Mouse (Mus musculus): Measurements from ENCODE around the gene Hemk1. TPM values are rescaled to one million over a fixed set of nuclear protein-coding genes. Genes with fewer than 3 reads are reported as not detected.
A peak's percentile ranks its signal among the peaks of the same experiment; 100 is the strongest.

The Hemk1 gene
- polyA plus RNA-seq, 1 experiment = 17.7 TPM

GRCm38 (mm10) chr9:107323558-107323957 is 14.6 kb downstream of the Hemk1 start:
- no peak for TF ChIP-seq POLR2A (IDR thresholded peaks at IDR 0.05; ENCODE audit: insufficient read length, low read depth)
- TF ChIP-seq TCF12 (IDR thresholded peaks at IDR 0.05; ENCODE audit: insufficient read depth, poor library complexity, severe bottlenecking) = peak; percentile 31
- TF ChIP-seq POLR2AphosphoS2 (IDR thresholded peaks at IDR 0.05; ENCODE audit: insufficient read length, low read depth) = no peak
- peak; percentile 42 to 85 (median 66) for TF ChIP-seq MYOD1 (IDR thresholded peaks at IDR 0.05; ENCODE audit: control insufficient read depth in 1 of 3, insufficient read length in 2 of 3, low read depth in 2 of 3)
- peak; percentile 70 to 89 (median 72) for TF ChIP-seq MYOG (IDR thresholded peaks at IDR 0.05; ENCODE audit: control insufficient read depth in 1 of 3, insufficient read depth in 1 of 3, insufficient read length in 2 of 3, low read depth in 2 of 3)
- Histone ChIP-seq H3K27me3 (ENCODE audit: control insufficient read depth, insufficient read depth, insufficient read length) (no peaks in the 10 kb centered on the region), H3ac (ENCODE audit: control insufficient read depth, insufficient read length) (no peak overlapping the region), H3K4me3 (no peak overlapping the region), H3K36me3 (ENCODE audit: control insufficient read depth, insufficient read depth) (no peaks in the 10 kb centered on the region), H3K4me2 (ENCODE audit: low read depth) (no peak overlapping the region), H3K79me2 (ENCODE audit: control insufficient read depth, insufficient read depth) (no peaks in the 10 kb centered on the region)

GRCm38 (mm10) chr9:107322461-107323050 is 15.6 kb downstream of the Hemk1 start:
- H3K27me3 ChIP-seq (ENCODE audit: control insufficient read depth, insufficient read depth, insufficient read length) = no peaks in the 10 kb centered on the region
- H3K4me2 ChIP-seq (ENCODE audit: low read depth) = no peak overlapping the region
- TF ChIP-seq TCF3 (IDR thresholded peaks at IDR 0.05; ENCODE audit: insufficient read length, low read depth) = no peak
- TF ChIP-seq USF1 (IDR thresholded peaks at IDR 0.05; ENCODE audit: low read depth) = no peak
- TF ChIP-seq MYOG (IDR thresholded peaks at IDR 0.05; ENCODE audit: control insufficient read depth in 1 of 3, insufficient read depth in 1 of 3, insufficient read length in 2 of 3, low read depth in 2 of 3) = no peak
- TF ChIP-seq POLR2A (IDR thresholded peaks at IDR 0.05; ENCODE audit: insufficient read length, low read depth) = no peak
- no peak for TF ChIP-seq SRF (IDR thresholded peaks at IDR 0.05; ENCODE audit: control insufficient read depth, insufficient read length, low read depth)
- peak in 1 of 3 experiments; percentile 36 for TF ChIP-seq MYOD1 (IDR thresholded peaks at IDR 0.05; ENCODE audit: control insufficient read depth in 1 of 3, insufficient read length in 2 of 3, low read depth in 2 of 3)
- H3K79me2 ChIP-seq (ENCODE audit: control insufficient read depth, insufficient read depth) = no peaks in the 10 kb centered on the region
- H3K4me3 ChIP-seq = no peak overlapping the region
- H3ac ChIP-seq (ENCODE audit: control insufficient read depth, insufficient read length) = no peak overlapping the region
- H3K36me3 ChIP-seq (ENCODE audit: control insufficient read depth, insufficient read depth) = no peaks in the 10 kb centered on the region

GRCm38 (mm10) chr9:107315791-107316190 is 22.4 kb downstream of the Hemk1 start:
- Histone ChIP-seq H3K36me3 (ENCODE audit: control insufficient read depth, insufficient read depth) (no peaks in the 10 kb centered on the region), H3K4me3 (no peak overlapping the region), H3K4me2 (ENCODE audit: low read depth) (no peak overlapping the region), H3ac (ENCODE audit: control insufficient read depth, insufficient read length) (no peak overlapping the region), H3K79me2 (ENCODE audit: control insufficient read depth, insufficient read depth) (no peaks in the 10 kb centered on the region), H3K27me3 (ENCODE audit: control insufficient read depth, insufficient read depth, insufficient read length) (peaks cover 12% of the 10 kb centered on the region)
- no peak for TF ChIP-seq MAX (IDR thresholded peaks at IDR 0.05; ENCODE audit: low read depth)
- TF ChIP-seq CEBPB (IDR thresholded peaks at IDR 0.05; ENCODE audit: insufficient read depth, poor library complexity, severe bottlenecking) = no peak
- no peak for TF ChIP-seq TCF3 (IDR thresholded peaks at IDR 0.05; ENCODE audit: insufficient read length, low read depth)
- TF ChIP-seq MYOG (IDR thresholded peaks at IDR 0.05; ENCODE audit: control insufficient read depth in 1 of 3, insufficient read depth in 1 of 3, insufficient read length in 2 of 3, low read depth in 2 of 3) = no peak
- no peak for TF ChIP-seq E2F4 (IDR thresholded peaks at IDR 0.05; ENCODE audit: insufficient read depth)
- TF ChIP-seq REST (IDR thresholded peaks at IDR 0.05; ENCODE audit: insufficient read depth, insufficient read length) = no peak
- TF ChIP-seq POLR2A (IDR thresholded peaks at IDR 0.05; ENCODE audit: insufficient read length, low read depth) = no peak
- no peak for TF ChIP-seq TCF12 (IDR thresholded peaks at IDR 0.05; ENCODE audit: insufficient read depth, poor library complexity, severe bottlenecking)
- TF ChIP-seq SRF (IDR thresholded peaks at IDR 0.05; ENCODE audit: control insufficient read depth, insufficient read length, low read depth) = no peak
- TF ChIP-seq POLR2AphosphoS2 (IDR thresholded peaks at IDR 0.05; ENCODE audit: insufficient read length, low read depth) = no peak
- TF ChIP-seq USF1 (IDR thresholded peaks at IDR 0.05; ENCODE audit: low read depth) = no peak
- TF ChIP-seq MYOD1 (IDR thresholded peaks at IDR 0.05; ENCODE audit: control insufficient read depth in 1 of 3, insufficient read length in 2 of 3, low read depth in 2 of 3) = no peak

GRCm38 (mm10) chr9:107313926-107314325 is 24.2 kb downstream of the Hemk1 start:
- no peaks in the 10 kb centered on the region for H3K79me2 ChIP-seq (ENCODE audit: control insufficient read depth, insufficient read depth)
- peaks cover 12% of the 10 kb centered on the region for H3K27me3 ChIP-seq (ENCODE audit: control insufficient read depth, insufficient read depth, insufficient read length)
- no peak for TF ChIP-seq POLR2A (IDR thresholded peaks at IDR 0.05; ENCODE audit: insufficient read length, low read depth)
- no peak for TF ChIP-seq POLR2AphosphoS2 (IDR thresholded peaks at IDR 0.05; ENCODE audit: insufficient read length, low read depth)
- no peak for TF ChIP-seq TCF3 (IDR thresholded peaks at IDR 0.05; ENCODE audit: insufficient read length, low read depth)
- TF ChIP-seq REST (IDR thresholded peaks at IDR 0.05; ENCODE audit: insufficient read depth, insufficient read length) = no peak
- no peak for TF ChIP-seq USF1 (IDR thresholded peaks at IDR 0.05; ENCODE audit: low read depth)
- TF ChIP-seq MAX (IDR thresholded peaks at IDR 0.05; ENCODE audit: low read depth) = no peak
- TF ChIP-seq SRF (IDR thresholded peaks at IDR 0.05; ENCODE audit: control insufficient read depth, insufficient read length, low read depth) = no peak
- TF ChIP-seq E2F4 (IDR thresholded peaks at IDR 0.05; ENCODE audit: insufficient read depth) = no peak
- TF ChIP-seq MYOG (IDR thresholded peaks at IDR 0.05; ENCODE audit: control insufficient read depth in 1 of 3, insufficient read depth in 1 of 3, insufficient read length in 2 of 3, low read depth in 2 of 3) = no peak
- no peak for TF ChIP-seq TCF12 (IDR thresholded peaks at IDR 0.05; ENCODE audit: insufficient read depth, poor library complexity, severe bottlenecking)
- TF ChIP-seq CEBPB (IDR thresholded peaks at IDR 0.05; ENCODE audit: insufficient read depth, poor library complexity, severe bottlenecking) = no peak
- no peak for TF ChIP-seq MYOD1 (IDR thresholded peaks at IDR 0.05; ENCODE audit: control insufficient read depth in 1 of 3, insufficient read length in 2 of 3, low read depth in 2 of 3)
- H3K4me3 ChIP-seq = no peak overlapping the region
- no peak overlapping the region for H3ac ChIP-seq (ENCODE audit: control insufficient read depth, insufficient read length)
- no peak overlapping the region for H3K4me2 ChIP-seq (ENCODE audit: low read depth)
- H3K36me3 ChIP-seq (ENCODE audit: control insufficient read depth, insufficient read depth) = no peaks in the 10 kb centered on the region
